Mouse (Mus musculus) limb, embryonic 15.5 days (tissue): Measurements from ENCODE around the gene Arfip1. TPM values are rescaled to one million over a fixed set of nuclear protein-coding genes. Genes with fewer than 3 reads are reported as not detected.

ENCODE experiments used
- ATAC-seq: fragments of 200-750 bp; cut with Nextera tagmentation; 2 replicates; pipeline ENCODE4 v1.8.0; 2017; ENCODE audit warnings: low read depth, moderate TSS enrichment; ENCODE audit not compliant: insufficient number of reproducible peaks, low FRiP score, low TSS enrichment
- H3K27ac ChIP-seq: fragments of 300-500 bp; sonication (generic); 2 replicates; pipeline ENCODE4 v1.5.1; 2015; ENCODE audit warnings: moderate library complexity, mild to moderate bottlenecking, inconsistent platforms
- H3K27me3 ChIP-seq: fragments of 300-500 bp; sonication (generic); 2 replicates; pipeline ENCODE4 v1.6.1; 2015; ENCODE audit warnings: inconsistent platforms
- H3K36me3 ChIP-seq: fragments of 300-500 bp; sonication (generic); 2 replicates; pipeline ENCODE4 v1.6.1; 2015; ENCODE audit warnings: inconsistent platforms
- H3K4me1 ChIP-seq: fragments of 300-500 bp; sonication (generic); 2 replicates; pipeline ENCODE4 v1.6.1; 2015; ENCODE audit warnings: inconsistent platforms
- H3K4me2 ChIP-seq: fragments of 300-500 bp; sonication (generic); 2 replicates; pipeline ENCODE4 v1.6.1; 2015; ENCODE audit warnings: mild to moderate bottlenecking, inconsistent platforms
- H3K4me3 ChIP-seq: fragments of 300-500 bp; sonication (generic); 2 replicates; pipeline ENCODE4 v1.5.1; 2015; ENCODE audit warnings: mild to moderate bottlenecking, inconsistent platforms
- H3K9ac ChIP-seq: fragments of 300-500 bp; sonication (generic); 2 replicates; pipeline ENCODE4 v1.6.1; 2015; ENCODE audit warnings: inconsistent platforms
- H3K9me3 ChIP-seq: fragments of 300-500 bp; sonication (generic); 2 replicates; pipeline ENCODE4 v1.6.1; 2016; ENCODE audit warnings: inconsistent platforms
- WGBS: fragments of 180-500 bp; shearing (Covaris S2); methylation state at CpG from one replicate; pipeline ENCODE4 v1.1.7; 2015; 5-methylcytosine and 5-hydroxymethylcytosine counted together
- polyA plus RNA-seq: library from polyadenylated mRNA; unstranded; fragments of >200 nt; fragmentation: Nextera tagmentation; extraction: Ambion mirVana; gene quantifications from 2 replicates; pipeline ENCODE4 v1.2.1, GENCODE M21; 2015

The Arfip1 gene
- polyA plus RNA-seq, 1 experiment from 2014 or later: 54.5 TPM

- H3K9ac ChIP-seq: no peak overlapping the region
- ATAC-seq: no peak
- H3K4me3 ChIP-seq: no peak overlapping the region
- peaks cover 21% of the 10 kb centered on the region for H3K4me1 ChIP-seq
- H3K27ac ChIP-seq: no peak overlapping the region
- no peak overlapping the region for H3K4me2 ChIP-seq
- no peaks in the 10 kb centered on the region for H3K36me3 ChIP-seq
- no peaks in the 10 kb centered on the region for H3K9me3 ChIP-seq
- peaks cover 16% of the 10 kb centered on the region; the same call in 1 of the 2 replicates for H3K27me3 ChIP-seq
- 51% methylated on average over 4 of the region's 4 CpGs for WGBS
These were observed 98.1 kb downstream of the Arfip1 start for GRCm38 (mm10) chr3:84484333-84484732.

GRCm38 (mm10) chr3:84482121-84482520 is 100.3 kb downstream of the Arfip1 start:
- Histone ChIP-seq H3K9me3 (no peaks in the 10 kb centered on the region), H3K4me2 (no peak overlapping the region), H3K9ac (no peak overlapping the region), H3K36me3 (no peaks in the 10 kb centered on the region), H3K27ac (no peak overlapping the region), H3K4me3 (no peak overlapping the region), H3K4me1 (peaks cover 26% of the 10 kb centered on the region), H3K27me3 (peaks cover 37% of the 10 kb centered on the region)
- 82% methylated on average over 6 of the region's 6 CpGs for WGBS
- no peak for ATAC-seq

GRCm38 (mm10) chr3:84481104-84481503 is 101.3 kb downstream of the Arfip1 start:
- Histone ChIP-seq H3K27me3 (peaks cover 40% of the 10 kb centered on the region), H3K9ac (no peak overlapping the region), H3K4me2 (peak overlapping the region; percentile 99), H3K36me3 (no peaks in the 10 kb centered on the region), H3K9me3 (no peaks in the 10 kb centered on the region), H3K4me1 (peaks cover 26% of the 10 kb centered on the region), H3K4me3 (peak overlapping the region; percentile 62), H3K27ac (0 out of 2 replicates have a peak overlapping the region, but pooled peaks have one; percentile 47)
- no peak for ATAC-seq
- WGBS: 8% methylated on average over 11 of the region's 11 CpGs

GRCm38 (mm10) chr3:84480006-84480897 is 102.2 kb downstream of the Arfip1 start, which contains the start of gene Fhdc1:
Fhdc1 (minus strand) TSS chr3:84480429.
- Histone ChIP-seq H3K4me1 (peaks cover 26% of the 10 kb centered on the region), H3K4me2 (peak within 1 kb of the TSS; percentile 99), H3K9me3 (no peaks in the 10 kb centered on the region), H3K4me3 (peak within 1 kb of the TSS; percentile 62), H3K27ac (peak within 1 kb of the TSS; percentile 47; the same call in 1 of the 2 replicates), H3K27me3 (peaks cover 40% of the 10 kb centered on the region), H3K9ac (peak within 1 kb of the TSS; percentile 56), H3K36me3 (no peaks in the 10 kb centered on the region)
- WGBS: under 1% methylated on average over 81 of the region's 82 CpGs
- peak; percentile 36; the same call in 1 of the 2 replicates for ATAC-seq

- Histone ChIP-seq H3K4me3 (peak overlapping the region; percentile 62), H3K27me3 (peaks cover 40% of the 10 kb centered on the region), H3K4me2 (peak overlapping the region; percentile 99), H3K9me3 (no peaks in the 10 kb centered on the region), H3K36me3 (no peaks in the 10 kb centered on the region), H3K4me1 (peaks cover 31% of the 10 kb centered on the region), H3K27ac (no peak overlapping the region), H3K9ac (peak overlapping the region; percentile 56)
- WGBS: under 1% methylated on average over 61 of the region's 61 CpGs
- 0 out of 2 replicates have a peak, but pooled peaks have one; percentile 3 for ATAC-seq
These were observed 103.0 kb downstream of the Arfip1 start for GRCm38 (mm10) chr3:84479293-84480005.

- no peak overlapping the region for H3K27ac ChIP-seq
- H3K4me1 ChIP-seq: peaks cover 36% of the 10 kb centered on the region
- peak overlapping the region; percentile 56; the same call in 1 of the 2 replicates for H3K9ac ChIP-seq
- no peaks in the 10 kb centered on the region for H3K36me3 ChIP-seq
- H3K27me3 ChIP-seq: peaks cover 43% of the 10 kb centered on the region
- no peaks in the 10 kb centered on the region for H3K9me3 ChIP-seq
- peak overlapping the region; percentile 99 for H3K4me2 ChIP-seq
- peak overlapping the region; percentile 62 for H3K4me3 ChIP-seq
- WGBS: 9% methylated on average over 12 of the region's 12 CpGs
- no peak for ATAC-seq
These were observed 103.5 kb downstream of the Arfip1 start for GRCm38 (mm10) chr3:84478896-84479292.

- Histone ChIP-seq H3K27ac (no peak overlapping the region), H3K9me3 (no peaks in the 10 kb centered on the region), H3K4me3 (no peak overlapping the region; the same call in 1 of the 2 replicates), H3K4me2 (no peak overlapping the region), H3K27me3 (peaks cover 43% of the 10 kb centered on the region), H3K9ac (no peak overlapping the region), H3K4me1 (peaks cover 43% of the 10 kb centered on the region), H3K36me3 (no peaks in the 10 kb centered on the region)
- ATAC-seq: no peak
- 19% methylated on average over 7 of the region's 7 CpGs for WGBS
These were observed 104.2 kb downstream of the Arfip1 start for GRCm38 (mm10) chr3:84478195-84478594.

- Histone ChIP-seq H3K4me1 (peaks cover 50% of the 10 kb centered on the region), H3K9ac (no peak overlapping the region), H3K36me3 (no peaks in the 10 kb centered on the region), H3K4me2 (no peak overlapping the region), H3K27ac (no peak overlapping the region), H3K9me3 (no peaks in the 10 kb centered on the region), H3K27me3 (peaks cover 43% of the 10 kb centered on the region), H3K4me3 (no peak overlapping the region)
- no peak for ATAC-seq
- WGBS: 83% methylated on average over 1 of the region's 1 CpGs
These were observed 104.9 kb downstream of the Arfip1 start for GRCm38 (mm10) chr3:84477498-84477897.

GRCm38 (mm10) chr3:84474981-84475775 is 107.2 kb downstream of the Arfip1 start:
- Histone ChIP-seq H3K36me3 (no peaks in the 10 kb centered on the region), H3K9me3 (no peaks in the 10 kb centered on the region), H3K4me2 (no peak overlapping the region), H3K9ac (no peak overlapping the region), H3K27ac (no peak overlapping the region), H3K4me3 (no peak overlapping the region), H3K4me1 (peaks cover 39% of the 10 kb centered on the region), H3K27me3 (peaks cover 32% of the 10 kb centered on the region)
- WGBS: 78% methylated on average over 12 of the region's 12 CpGs
- ATAC-seq: no peak

GRCm38 (mm10) chr3:84474398-84474797 is 108.0 kb downstream of the Arfip1 start:
- no peak for ATAC-seq
- H3K9ac ChIP-seq: no peak overlapping the region
- no peaks in the 10 kb centered on the region for H3K36me3 ChIP-seq
- H3K27ac ChIP-seq: no peak overlapping the region
- peaks cover 28% of the 10 kb centered on the region for H3K27me3 ChIP-seq
- H3K9me3 ChIP-seq: no peaks in the 10 kb centered on the region
- no peak overlapping the region for H3K4me3 ChIP-seq
- H3K4me1 ChIP-seq: peaks cover 31% of the 10 kb centered on the region
- WGBS: 53% methylated on average over 6 of the region's 6 CpGs
- no peak overlapping the region for H3K4me2 ChIP-seq

GRCm38 (mm10) chr3:84472955-84473354 is 109.5 kb downstream of the Arfip1 start:
- H3K4me1 ChIP-seq: peaks cover 25% of the 10 kb centered on the region
- no peaks in the 10 kb centered on the region for H3K36me3 ChIP-seq
- WGBS: 44% methylated on average over 5 of the region's 5 CpGs
- no peaks in the 10 kb centered on the region for H3K9me3 ChIP-seq
- H3K9ac ChIP-seq: no peak overlapping the region
- no peak for ATAC-seq
- H3K27ac ChIP-seq: 0 out of 2 replicates have a peak overlapping the region, but pooled peaks have one; percentile 11
- H3K4me3 ChIP-seq: no peak overlapping the region
- no peak overlapping the region for H3K4me2 ChIP-seq
- peaks cover 14% of the 10 kb centered on the region for H3K27me3 ChIP-seq
